Mouse (Mus musculus) heart, adult 2 months (tissue): ENCODE data around the gene Gm32717. TPM values are rescaled to one million over a fixed set of nuclear protein-coding genes. Genes with fewer than 3 reads are reported as not detected.
"Not testable (repeated sequence)": the region's sequence is repeated elsewhere in the genome, so short reads cannot be mapped to it uniquely, and the experiment has no call there.

Source experiments
- DNase-seq, 2 experiments: peaks; one replicate each; pipeline ENCODE4 v3.0.0; 2021
- H3K27ac ChIP-seq: fragments of 200-600 bp; 2 replicates; pipeline ENCODE4 v1.8.1; 2022
- H3K27me3 ChIP-seq: fragments of 200-500 bp; 2 replicates; pipeline ENCODE4 v1.6.1; 2012; ENCODE audit warnings: mild to moderate bottlenecking, low read length, inconsistent platforms, mixed read lengths; ENCODE audit not compliant: control insufficient read depth, insufficient read depth
- H3K36me3 ChIP-seq: fragments of 200-500 bp; 2 replicates; pipeline ENCODE4 v1.6.1; 2012; ENCODE audit warnings: low read length, inconsistent platforms; ENCODE audit not compliant: control insufficient read depth, insufficient read depth
- H3K4me1 ChIP-seq: fragments of 200-500 bp; 2 replicates; pipeline ENCODE4 v1.6.1; 2011; ENCODE audit warnings: low read length; ENCODE audit not compliant: control insufficient read depth, insufficient read depth
- H3K4me3 ChIP-seq: fragments of 200-600 bp; 2 replicates; pipeline ENCODE4 v1.8.1; 2022
- H3K79me2 ChIP-seq: fragments of 200-500 bp; replicated peaks from 2 replicates; pipeline ENCODE4 v1.6.1; 2012; ENCODE audit warnings: mild to moderate bottlenecking, inconsistent platforms, low read length, moderate library complexity, mixed read lengths; ENCODE audit not compliant: control insufficient read depth, insufficient read depth
- H3K9ac ChIP-seq: fragments of 200-500 bp; 2 replicates; pipeline ENCODE4 v1.6.1; 2012; ENCODE audit warnings: low read depth, mild to moderate bottlenecking, control low read depth, inconsistent platforms, low read length, mixed read lengths
- WGBS: fragments of 180-500 bp; shearing (Covaris S2); methylation state at CpG from one replicate; pipeline ENCODE4 v1.1.7; 2018; 5-methylcytosine and 5-hydroxymethylcytosine counted together
- intact Hi-C: fragments of 180-260 bp; cut with DNase I; formaldehyde crosslinking; loops from one replicate; pipeline ENCODE4 v1.15.1; 2025
- long read RNA-seq: library from polyadenylated mRNA; stranded (forward); transcript quantifications from one replicate; pipeline ENCODE4 v2.0.0, GENCODE M21; 2021
- polyA plus RNA-seq: library from polyadenylated mRNA; depleted of rRNA; stranded (reverse); fragments of >200 nt; gene quantifications from 2 replicates; pipeline ENCODE4 v1.2.3, GENCODE M21; 2012; rRNA removed
- total RNA-seq, 2 experiments: library from RNA; stranded (reverse); gene quantifications; 2 replicates each; pipeline ENCODE4 v1.2.3; 2021

The Gm32717 gene
- total RNA-seq (under 1 TPM; 0.55 to 0.59 TPM), polyA plus RNA-seq (not detected in 2 replicates)
- long read RNA-seq = 0 reads

DNA sequence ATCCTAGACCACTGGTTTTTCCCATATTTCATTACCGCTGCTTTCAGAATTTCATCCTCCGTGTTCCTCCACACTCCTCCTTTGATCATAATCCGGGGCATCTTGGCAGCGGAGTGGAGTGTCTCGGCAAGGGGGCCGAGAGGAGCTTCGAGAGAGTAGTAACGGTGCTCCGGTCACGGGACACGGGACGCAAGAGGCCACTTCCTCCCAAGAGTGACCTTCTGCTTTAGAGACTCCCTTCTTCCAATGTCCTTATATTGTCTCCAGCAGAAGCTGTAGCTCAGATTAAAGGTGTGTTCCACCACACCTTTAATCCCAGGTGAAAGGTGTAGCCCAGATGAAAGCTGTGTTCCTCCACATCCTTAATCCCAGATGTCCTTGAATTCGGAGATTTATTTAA is at the start of gene Gm32717:
Gm32717 (minus strand) TSS at position 101 of the 400 bp plus-strand sequence.
- DNase-seq, H3K27me3 ChIP-seq, H3K4me1 ChIP-seq, intact Hi-C loops, H3K9ac ChIP-seq, H3K27ac ChIP-seq, H3K4me3 ChIP-seq, H3K36me3 ChIP-seq, H3K79me2 ChIP-seq: not testable (repeated sequence)
- no CpG with 5 or more reads among the region's 13 CpGs for WGBS

- H3K4me1 ChIP-seq, H3K27ac ChIP-seq, H3K4me3 ChIP-seq, DNase-seq, H3K79me2 ChIP-seq, H3K27me3 ChIP-seq, H3K9ac ChIP-seq, intact Hi-C loops, H3K36me3 ChIP-seq: not testable (repeated sequence)
- 61% methylated on average over 3 of the region's 5 CpGs for WGBS
Observed at GRCm38 (mm10) chr10:118283016-118283415, 42.4 kb upstream of the Gm32717 start.

GRCm38 (mm10) chr10:118282565-118282964 is 42.0 kb upstream of the Gm32717 start:
- WGBS = 75% methylated on average over 7 of the region's 7 CpGs
- intact Hi-C loops = not testable (repeated sequence)

GRCm38 (mm10) chr10:118278069-118278468 is 37.5 kb upstream of the Gm32717 start:
- intact Hi-C loops, DNase-seq: not testable (repeated sequence)
- WGBS = no CpG with 5 or more reads among the region's 4 CpGs

More at GRCm38 (mm10) chr10:118282565-118282964, 42.0 kb upstream of the Gm32717 start:
- H3K79me2 ChIP-seq, DNase-seq, H3K27me3 ChIP-seq, H3K36me3 ChIP-seq, H3K9ac ChIP-seq, H3K27ac ChIP-seq, H3K4me3 ChIP-seq, H3K4me1 ChIP-seq: not testable (repeated sequence)

DNA sequence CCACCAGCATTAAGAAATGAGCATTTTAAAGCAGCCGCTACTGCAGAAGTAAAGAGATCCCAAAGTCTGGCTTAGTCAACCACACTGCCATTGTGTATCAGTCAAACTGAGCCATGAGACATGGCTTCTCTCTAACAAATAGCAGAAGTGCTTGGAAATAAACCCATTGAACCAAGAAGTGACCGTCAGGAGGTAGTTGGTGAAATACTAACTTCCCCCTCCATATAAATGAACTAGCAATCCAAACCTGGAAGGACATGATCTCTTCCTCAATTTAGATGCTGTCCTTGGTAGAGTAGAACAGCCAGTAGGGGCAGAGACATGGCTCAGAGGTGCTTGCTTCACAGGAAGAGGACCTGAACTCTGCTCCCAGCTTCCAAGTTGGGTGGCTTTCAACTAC is 30.8 kb upstream of the Gm32717 start:
- 100% methylated on average over 1 of the region's 2 CpGs for WGBS
- H3K9ac ChIP-seq, intact Hi-C loops, H3K4me1 ChIP-seq, DNase-seq, H3K36me3 ChIP-seq, H3K27me3 ChIP-seq, H3K27ac ChIP-seq, H3K4me3 ChIP-seq, H3K79me2 ChIP-seq: not testable (repeated sequence)

More at GRCm38 (mm10) chr10:118278069-118278468, 37.5 kb upstream of the Gm32717 start:
- not testable (repeated sequence) for H3K79me2 ChIP-seq, H3K27ac ChIP-seq, H3K9ac ChIP-seq, H3K27me3 ChIP-seq, H3K36me3 ChIP-seq, H3K4me3 ChIP-seq, H3K4me1 ChIP-seq

- H3K4me3 ChIP-seq, H3K4me1 ChIP-seq, intact Hi-C loops, H3K36me3 ChIP-seq, H3K9ac ChIP-seq, H3K27ac ChIP-seq, DNase-seq, H3K27me3 ChIP-seq, H3K79me2 ChIP-seq: not testable (repeated sequence)
- 49% methylated on average over 4 of the region's 8 CpGs for WGBS
Observed at GRCm38 (mm10) chr10:118268812-118269211, 28.2 kb upstream of the Gm32717 start.

DNA sequence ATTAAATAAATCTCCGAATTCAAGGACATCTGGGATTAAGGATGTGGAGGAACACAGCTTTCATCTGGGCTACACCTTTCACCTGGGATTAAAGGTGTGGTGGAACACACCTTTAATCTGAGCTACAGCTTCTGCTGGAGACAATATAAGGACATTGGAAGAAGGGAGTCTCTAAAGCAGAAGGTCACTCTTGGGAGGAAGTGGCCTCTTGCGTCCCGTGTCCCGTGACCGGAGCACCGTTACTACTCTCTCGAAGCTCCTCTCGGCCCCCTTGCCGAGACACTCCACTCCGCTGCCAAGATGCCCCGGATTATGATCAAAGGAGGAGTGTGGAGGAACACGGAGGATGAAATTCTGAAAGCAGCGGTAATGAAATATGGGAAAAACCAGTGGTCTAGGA is 17.8 kb upstream of the Gm32717 start, which contains the start of gene Gm32802:
Gm32802 (plus strand) TSS at position 301 of the 400 bp plus-strand sequence.
- H3K9ac ChIP-seq, intact Hi-C loops, DNase-seq, H3K4me3 ChIP-seq, H3K27ac ChIP-seq, H3K4me1 ChIP-seq, H3K79me2 ChIP-seq, H3K36me3 ChIP-seq, H3K27me3 ChIP-seq: not testable (repeated sequence)
- no CpG with 5 or more reads among the region's 13 CpGs for WGBS
